Mouse (Mus musculus) layer of hippocampus, adult 11-12 months (tissue): ENCODE measurements around the gene Matn4.
"Not testable (repeated sequence)": the region's sequence is repeated elsewhere in the genome, so short reads cannot be mapped to it uniquely, and the experiment has no call there.

Experiments used
- DNase-seq: peaks from one replicate; pipeline ENCODE4 v3.0.0; 2022; ENCODE audit warnings: low spot score

Gene Matn4

GRCm38 (mm10) chr2:164371371-164371770 lies 33.6 kb downstream of the Matn4 start:
- no peak for DNase-seq

GRCm38 (mm10) chr2:164368620-164369105 lies 36.3 kb downstream of the Matn4 start:
- DNase-seq = no peak

DNA sequence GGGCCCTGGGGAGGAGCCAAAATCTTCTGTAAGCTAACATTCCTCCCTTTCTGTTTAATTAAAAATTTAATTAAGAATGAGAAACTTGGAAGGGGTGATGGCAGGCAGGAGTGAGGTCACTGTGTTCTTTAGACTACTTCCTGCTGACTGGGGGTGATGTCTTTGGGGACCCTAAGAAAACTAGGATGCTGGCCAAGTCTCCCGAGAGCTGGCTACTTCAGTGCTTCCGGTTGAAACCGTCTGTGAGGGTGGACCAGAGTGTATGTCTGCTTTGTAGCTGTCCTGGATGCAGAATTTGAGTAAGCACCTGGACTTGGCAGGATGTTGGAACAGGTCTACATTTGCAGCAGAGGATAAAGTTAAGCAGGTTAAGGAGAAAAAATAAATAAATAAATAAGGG lies 38.0 kb downstream of the Matn4 start:
- no peak for DNase-seq

DNA sequence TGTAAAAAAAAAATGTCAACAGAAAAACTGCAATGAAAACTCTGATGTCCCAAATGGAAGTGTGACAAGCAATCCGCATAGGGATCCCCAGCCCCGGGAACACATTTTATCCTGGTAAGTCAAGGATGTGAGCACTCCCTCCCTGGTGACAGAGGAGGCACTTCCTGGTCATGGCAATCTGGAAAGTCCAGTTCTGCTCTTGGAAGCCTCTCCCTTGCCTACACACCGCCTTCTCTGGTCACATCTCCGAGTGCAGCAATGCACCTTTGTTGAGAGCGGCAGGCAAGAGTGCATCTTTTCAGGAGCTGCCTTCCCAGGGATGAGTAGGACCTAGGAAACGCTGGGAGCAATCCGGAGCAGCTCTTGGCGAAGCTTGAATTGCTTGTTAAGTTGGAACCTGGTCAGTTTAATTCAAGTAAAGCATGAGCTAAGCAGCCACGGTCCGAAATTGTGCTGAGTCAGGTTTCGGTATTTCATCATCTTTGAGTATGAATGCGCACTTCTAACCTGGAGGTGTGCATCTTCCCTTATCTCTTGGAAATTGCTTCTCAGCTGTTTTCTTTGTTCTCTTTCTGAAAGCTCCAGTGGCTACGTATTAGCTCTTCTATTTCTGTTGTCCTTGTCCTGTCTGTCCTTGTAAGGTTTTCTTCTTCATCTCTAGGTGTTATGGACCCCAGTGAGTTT lies 43.8 kb downstream of the Matn4 start:
- DNase-seq = no peak

DNA sequence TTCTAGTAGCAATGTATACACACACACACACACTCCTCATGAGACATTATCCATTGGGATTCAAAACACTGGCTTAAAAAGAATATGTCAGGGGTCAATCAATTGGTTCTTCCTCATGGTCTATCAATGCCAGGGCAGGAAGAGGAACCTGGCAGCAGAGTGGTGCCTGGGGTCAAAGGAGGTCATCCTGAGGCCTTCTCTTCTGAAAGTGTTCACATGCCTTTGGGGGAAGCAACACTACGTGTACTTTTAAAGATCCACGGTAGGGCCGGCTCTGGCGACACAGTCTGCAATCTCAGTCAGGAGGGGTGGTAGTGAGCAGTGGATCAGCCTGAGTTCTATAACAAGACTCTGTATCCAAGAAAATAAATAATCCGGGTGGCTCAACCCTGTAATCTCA lies 45.3 kb downstream of the Matn4 start:
- DNase-seq = no peak

DNA sequence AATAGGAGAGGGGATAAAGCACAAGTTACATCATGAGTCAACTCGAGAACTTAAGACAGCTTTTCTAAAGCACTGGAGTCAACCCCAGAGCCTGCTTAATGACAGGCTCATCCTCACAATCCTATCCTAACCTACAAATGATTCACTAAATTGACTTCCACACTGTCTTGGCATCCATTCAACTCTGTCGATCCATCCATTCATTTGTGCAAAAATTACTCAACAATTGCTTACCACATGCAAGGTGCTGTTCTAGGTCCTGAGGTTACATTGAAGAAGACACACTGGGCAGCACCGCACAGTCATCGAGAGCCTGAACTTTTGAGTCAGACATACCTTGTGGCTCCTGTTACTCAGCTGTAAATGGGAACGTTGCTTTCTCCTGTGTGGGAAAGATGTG lies 45.9 kb downstream of the Matn4 start:
- no peak for DNase-seq

- no peak for DNase-seq
Measured at GRCm38 (mm10) chr2:164358373-164358772, 46.6 kb downstream of the Matn4 start.

DNA sequence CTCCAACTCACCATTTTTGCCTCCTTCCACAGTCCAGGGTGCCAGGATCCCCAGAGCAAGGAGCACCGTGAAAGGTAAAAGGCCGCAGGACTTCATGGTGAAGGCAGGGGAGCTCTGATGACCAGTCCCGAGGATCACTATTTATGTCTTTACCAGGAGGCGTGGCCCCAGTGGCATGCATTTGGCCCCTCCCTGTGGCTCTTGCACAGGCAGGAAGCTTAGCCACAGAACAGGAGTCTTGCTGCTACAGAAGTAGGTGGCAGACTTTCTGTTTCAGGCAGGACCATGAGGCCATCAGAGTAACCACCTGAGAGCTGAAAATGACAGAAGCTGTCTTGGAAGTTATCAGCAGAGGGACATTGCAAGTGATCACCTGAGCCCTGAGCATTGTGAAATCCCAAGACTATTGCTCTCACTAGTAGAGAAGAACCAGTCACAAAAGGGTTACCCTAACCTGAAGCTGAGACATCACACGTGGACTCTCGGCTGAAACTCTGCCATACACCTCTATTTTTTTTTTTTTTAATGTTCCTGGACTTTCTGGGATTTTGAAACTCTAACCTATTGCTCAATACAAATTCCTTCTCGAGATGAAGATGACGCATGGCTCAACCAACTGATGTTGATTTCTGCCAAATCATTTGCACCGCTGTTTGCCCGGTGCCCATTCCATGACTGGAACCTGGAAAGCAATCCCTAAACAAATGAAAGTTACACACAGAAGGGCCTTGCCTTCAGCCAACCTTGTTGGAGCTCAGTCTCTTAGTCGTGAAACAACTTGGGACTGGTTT lies 48.6 kb downstream of the Matn4 start:
- no peak for DNase-seq

DNA sequence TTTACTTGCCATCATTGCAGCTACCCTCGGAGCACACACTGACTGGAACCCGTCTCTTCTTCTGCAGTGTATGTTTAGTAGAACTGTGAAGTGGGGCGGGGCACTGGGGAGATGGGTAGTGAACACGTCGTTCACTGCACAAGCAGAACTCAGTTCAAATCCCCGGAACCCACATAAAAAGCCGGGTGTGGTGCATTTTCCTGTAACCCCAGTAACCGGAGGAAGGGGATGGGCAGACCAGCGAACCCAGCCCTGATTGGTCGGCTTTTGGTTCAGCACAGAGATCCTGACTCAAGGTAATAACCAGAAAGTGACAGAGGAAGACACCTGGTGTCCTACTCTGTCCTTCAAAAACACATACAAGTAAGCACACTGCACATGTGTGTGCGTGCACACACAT lies 51.6 kb downstream of the Matn4 start:
- no peak for DNase-seq

DNA sequence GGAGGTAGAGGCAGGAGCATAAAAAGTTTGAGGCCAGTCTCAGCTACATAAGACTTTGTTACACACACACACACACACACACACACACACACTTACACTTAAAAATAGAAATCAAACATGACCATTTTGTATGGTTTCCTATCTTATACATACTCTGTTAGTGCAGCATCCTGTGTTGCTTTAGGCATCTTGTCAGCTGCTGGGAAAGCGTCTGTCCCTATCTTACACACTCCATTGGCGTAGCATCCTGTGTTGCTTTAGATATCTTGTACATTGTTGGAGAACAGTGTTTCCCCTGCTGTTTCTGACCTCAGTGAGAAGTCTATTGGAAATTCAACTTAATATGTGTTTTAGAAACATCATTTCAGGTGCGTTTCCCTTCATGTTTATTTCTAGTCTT lies 52.3 kb downstream of the Matn4 start:
- DNase-seq = no peak

DNA sequence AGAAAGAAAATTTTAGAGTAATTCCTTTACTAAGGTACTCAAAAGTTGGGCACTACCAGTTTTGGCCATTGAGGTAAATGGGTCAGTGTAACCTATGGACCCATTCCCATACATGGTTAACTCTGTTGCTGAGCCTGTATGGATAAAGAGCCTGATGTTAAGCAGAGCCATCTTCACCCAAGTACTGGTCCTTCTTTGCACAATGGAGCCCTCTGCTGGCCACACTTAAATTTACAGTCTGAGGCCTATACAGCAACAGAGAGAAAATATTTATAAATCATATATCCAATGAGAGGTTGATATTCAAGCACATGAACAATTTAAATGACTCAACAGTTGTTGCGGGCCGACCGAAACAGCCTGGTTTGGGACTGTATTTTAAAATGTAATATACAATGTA lies 56.0 kb downstream of the Matn4 start:
- DNase-seq = peak; percentile 16

DNA sequence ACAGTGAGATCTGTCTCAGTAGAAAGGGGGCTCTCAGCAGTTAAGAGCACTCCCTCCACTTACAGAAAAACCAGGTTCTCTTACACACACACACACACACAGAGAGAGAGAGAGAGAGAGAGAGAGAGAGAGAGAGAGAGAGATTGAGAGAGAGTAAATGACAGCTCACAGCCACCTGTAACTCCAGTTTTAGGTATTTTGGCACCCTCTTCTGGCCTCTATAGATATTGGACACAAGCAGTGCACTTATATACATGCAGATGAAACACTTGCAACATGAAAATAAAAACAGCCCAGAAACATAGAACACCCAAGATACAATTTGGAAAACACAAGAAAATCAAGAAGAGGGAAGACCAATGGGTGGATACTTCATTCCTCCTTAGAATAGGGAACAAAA lies 57.3 kb downstream of the Matn4 start:
- not testable (repeated sequence) for DNase-seq

DNA sequence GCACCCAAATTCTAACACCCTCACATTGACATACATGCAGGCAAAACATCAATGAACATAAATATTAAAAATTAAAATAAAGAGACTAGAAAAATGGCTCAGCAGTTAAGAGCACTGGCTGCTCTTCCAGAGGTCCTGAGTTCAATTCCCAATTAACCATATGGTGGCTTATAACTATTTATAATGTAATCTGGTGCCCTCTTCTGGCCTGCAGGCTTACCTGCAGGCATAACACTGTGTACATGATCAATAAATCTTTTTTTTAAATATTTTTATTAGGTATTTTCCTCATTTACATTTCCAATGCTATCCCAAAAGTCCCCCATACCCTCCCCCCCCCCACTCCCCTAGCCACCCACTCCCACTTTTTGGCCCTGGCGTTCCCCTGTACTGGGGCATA lies 61.2 kb downstream of the Matn4 start:
- not testable (repeated sequence) for DNase-seq
